Mouse (Mus musculus): ENCODE measurements around the gene Bicra.

Gene Bicra

DNA sequence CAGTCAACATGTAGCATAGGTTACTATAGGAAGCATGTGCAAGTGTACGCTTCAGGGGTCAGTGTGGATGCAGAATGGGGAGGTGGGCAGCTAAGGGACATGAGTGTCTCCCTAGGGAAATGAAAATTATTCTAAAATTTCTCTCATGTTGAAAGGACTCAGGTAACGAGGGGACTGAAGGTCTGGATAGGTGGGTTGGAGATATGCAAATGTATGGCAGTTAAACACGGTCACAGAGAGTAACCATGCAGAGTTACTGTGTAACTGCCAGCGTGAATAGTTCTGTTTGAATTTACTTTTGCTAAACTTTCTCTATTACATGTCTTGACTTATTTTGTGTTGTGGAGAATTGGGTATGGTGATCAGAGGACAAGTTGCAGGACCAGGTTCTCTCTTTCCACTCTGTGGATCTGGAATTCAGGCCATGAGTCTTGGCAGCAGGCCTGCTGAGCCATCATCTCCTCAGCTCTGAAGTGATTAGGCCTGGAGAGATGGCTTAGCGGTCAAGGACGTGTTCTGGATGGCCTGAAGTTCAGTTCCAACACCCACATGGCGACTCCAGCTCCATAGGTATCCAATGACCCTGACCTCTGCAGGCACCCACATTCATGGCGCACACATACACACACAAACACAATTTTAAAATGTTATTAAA lies 33.1 kb downstream of the Bicra start:
- no peak for DNase-seq (ENCODE audit: low read depth, low spot score)

DNA sequence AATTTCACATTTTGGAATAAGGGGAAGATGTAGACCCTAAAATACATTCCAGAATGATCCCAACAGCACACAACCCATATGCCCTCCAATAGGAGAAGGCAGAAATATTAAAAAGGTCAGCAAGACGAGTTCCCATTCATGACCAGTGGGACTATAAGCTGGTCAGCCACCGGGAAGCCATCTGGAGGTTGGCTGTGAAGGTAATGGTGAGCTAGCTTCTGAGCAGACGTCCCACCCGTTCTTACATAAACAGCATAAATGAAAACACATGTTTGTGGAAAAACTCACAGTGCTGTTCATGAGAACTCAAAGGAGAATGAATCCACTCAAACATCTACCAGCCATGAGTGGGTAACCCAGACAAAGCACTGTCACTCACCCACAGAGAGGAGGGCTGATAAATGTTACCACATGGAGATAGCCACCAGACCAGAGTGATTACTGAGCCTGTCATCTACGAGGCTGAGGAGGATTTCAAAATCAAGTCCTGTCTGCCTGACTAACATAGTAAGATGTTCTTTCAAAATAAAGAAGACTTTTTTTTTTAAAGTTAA lies 33.9 kb downstream of the Bicra start:
- no peak for DNase-seq (ENCODE audit: low read depth, low spot score)

DNA sequence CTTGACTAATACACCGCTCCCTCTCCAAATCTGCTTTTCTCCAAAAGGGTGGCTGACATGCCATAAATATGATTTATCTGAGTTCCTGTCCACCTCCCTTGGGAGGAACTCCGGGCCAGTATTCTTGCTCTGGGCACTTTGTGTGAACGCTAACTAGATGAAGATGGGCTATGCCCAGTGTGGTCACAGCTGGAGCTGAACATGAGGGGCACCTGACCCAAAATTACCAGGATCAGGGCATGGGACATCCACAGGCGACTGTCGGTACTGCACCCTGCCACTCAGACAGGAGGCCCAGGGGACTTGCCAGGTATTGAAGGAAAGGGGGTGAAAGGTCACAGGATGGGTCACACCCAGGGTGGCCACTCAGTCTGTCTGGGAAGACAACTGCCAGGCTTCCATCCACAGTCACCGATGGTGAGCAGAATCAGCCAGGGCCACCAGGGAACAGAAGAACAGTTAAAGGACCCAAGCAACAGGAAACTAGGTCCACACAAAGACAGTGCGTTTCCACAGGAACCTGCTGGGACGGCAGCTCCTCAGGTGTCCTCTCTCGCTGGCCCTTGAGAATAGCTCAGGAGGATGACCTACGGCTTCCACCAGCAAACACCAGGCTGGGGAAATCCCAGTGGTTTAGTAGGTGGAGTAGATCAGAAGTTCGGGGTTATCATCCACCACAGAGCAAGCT lies 35.0 kb downstream of the Bicra start:
- no peak for DNase-seq (ENCODE audit: low read depth, low spot score)

DNA sequence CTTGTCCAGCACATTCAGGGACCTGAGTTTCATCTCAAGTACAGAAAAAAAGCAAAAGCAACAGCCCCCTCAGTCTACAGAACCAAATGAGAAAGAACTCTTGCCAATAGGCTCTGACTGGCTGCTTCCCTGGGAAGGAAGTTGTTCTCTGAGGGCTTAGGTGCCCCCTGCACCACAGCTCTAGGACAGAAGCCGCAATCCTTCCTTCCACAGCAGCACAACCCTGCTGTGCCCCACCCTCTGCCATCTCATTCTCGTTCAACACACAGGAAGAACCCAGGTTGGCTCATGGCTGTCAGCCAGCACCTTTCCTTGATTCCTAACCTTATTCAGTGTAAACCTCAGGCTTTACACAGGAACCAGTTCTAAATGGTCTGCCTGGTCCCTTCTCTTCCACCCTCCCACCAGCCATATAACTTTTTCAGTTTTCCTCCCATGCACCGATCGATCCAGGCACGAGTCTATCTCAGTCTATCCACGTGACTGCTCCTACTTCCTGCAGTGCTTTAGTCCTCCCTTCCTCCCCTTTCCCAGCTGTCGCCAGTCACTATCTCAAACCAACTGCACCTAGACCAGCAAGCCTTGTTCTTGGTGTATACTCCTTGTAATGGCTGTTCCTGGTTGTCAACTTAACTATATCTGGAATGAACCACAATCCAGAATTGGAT lies 36.2 kb downstream of the Bicra start:
- no peak for DNase-seq (ENCODE audit: low read depth, low spot score)

DNA sequence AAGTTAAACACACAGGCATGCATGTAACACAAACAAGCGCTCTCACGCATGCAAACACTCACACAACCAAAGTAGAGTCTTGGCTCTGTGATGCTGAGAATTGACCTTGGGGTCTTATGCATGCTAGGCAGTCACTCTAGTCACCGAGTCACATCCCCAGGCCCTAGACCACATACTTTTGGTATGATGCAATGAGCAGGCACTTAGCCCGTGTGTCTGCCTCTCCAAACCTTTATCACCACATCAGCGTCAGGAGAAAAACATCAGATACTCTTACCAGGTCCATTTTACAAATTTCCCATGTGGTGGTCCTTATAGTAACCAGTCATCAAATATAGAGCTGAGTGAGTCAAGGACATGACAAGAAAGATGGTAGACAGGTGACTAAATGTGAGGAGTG lies 37.1 kb downstream of the Bicra start:
- DNase-seq (ENCODE audit: low read depth, low spot score), result no peak

DNA sequence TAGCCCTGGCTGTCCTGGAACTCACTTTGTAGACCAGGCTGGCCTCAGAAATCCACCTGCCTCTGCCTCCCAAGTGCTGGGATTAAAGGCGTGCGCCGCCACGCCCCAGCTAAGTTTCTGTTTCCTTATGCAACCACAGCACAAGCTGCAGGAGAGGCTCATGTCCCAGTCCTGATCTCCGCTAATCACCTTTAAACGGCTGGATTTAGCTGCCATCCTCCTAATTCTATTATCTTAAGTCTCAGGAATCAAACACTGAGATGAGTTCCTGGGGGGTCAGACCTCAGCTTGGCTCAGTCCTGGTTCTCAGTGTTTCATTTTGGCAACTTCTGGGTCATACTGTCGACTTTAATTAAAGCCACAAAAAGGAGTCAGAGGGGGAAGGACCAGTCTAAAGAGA lies 38.1 kb downstream of the Bicra start:
- no peak for DNase-seq (ENCODE audit: low read depth, low spot score)

DNA sequence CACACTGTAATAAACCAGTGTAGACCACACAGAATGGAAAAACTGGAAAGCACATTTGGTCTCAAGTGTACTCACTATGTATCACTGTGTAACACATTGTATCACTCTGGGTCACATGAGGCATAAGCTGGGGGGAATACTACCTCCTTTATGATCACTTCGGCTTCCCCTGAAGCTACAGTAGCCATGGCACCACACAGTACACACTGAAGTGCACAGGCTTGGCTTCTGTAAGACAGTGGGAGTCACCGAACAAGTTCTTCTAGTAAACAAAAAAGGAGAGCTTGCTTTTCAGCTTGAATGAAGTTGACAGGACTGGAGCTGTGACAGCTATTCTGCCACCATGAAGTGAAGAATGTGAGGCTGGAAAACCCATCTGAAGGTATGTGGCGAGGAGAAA lies 42.7 kb downstream of the Bicra start:
- DNase-seq (ENCODE audit: low read depth, low spot score), result no peak

DNA sequence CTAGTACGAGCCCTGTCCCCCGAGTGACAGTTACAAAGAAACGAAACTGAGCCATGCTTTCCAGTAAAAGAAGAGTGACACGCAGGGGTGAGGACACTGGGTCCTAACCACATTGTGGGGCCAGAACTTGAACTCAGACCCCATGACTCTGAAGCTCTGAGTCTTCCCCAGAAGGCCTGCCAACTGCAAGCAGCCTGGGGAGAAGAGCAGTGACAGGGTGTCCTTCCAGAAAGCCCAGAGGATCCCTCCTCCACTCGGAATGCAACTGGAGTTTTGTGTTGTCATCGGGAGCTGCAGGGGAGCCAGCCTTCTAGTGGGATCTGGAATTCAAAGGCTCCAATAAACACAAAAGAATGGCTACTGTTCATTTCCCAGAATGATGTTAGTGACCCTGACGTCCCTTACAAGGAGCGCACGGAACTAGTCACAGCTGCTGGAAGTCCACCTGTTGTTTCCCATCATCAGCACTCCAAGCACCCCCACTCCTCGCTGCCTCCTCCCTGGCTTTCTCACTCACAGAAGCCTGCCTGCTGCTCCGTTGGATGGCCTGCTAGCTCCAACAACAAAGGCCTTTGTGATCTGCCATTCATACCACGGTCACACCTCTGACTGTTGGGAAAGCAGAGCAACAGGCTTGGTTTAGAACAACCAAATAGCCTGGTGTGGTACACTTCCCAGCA lies 43.4 kb downstream of the Bicra start:
- no peak for DNase-seq (ENCODE audit: low read depth, low spot score)

DNA sequence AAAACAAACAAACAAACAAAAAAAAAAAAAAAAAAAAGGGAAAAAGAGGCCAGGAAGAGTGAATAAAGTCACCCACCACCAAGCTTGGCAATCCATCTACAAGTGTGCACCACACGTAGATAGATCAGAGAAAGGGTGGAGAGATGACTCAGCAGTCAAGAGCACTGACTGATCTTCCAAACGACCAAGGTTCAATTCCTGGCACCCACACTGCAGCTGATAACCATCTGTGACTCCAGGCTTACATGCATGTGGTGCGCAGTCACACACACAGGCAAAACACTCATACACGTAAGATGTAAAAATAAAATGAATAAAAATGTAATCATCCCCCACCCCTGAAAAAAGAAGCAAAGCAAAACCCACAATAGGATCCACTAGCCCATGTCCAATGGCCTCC lies 44.7 kb downstream of the Bicra start:
- no peak for DNase-seq (ENCODE audit: low read depth, low spot score)

DNA sequence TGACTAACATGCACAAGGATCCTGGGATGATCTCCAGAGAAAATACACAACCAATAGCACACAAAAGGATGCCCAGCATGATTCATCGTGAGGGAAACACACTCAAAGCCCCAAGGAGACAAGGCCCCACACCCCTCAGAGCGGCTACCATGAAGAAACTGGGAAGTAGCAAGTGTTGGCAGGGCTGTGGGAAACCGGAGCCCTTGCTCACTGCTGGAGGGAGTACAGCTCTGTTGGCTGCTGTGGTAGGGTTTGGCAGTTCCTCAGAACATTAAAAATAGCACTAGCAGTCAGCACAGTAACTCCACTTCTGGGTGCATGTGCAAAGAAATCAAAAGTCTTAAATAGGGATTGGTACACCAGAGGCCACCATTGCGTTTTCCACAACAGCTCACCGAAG lies 45.5 kb downstream of the Bicra start:
- peak; percentile 88 for DNase-seq (ENCODE audit: low read depth, low spot score)

DNA sequence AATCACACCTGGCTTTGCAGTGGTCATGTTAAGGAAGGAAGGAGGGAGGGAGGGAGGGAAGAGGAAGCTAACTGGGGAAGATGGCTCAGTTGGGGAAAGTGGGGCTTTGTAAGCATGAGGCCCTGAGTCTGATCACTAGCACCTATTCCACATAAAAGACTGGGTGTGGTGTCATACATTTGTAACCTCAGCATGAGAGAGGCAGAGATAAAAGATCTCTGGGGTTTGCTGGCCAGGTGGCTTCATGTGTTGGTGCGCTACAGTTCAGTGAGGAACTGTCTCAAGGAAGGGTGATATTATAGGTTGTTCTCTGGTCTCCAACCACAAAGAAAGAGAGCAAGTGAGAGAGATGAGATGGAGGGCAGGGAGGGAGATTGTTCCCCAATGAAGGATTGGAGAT lies 46.0 kb downstream of the Bicra start:
- no peak for DNase-seq (ENCODE audit: low read depth, low spot score)

DNA sequence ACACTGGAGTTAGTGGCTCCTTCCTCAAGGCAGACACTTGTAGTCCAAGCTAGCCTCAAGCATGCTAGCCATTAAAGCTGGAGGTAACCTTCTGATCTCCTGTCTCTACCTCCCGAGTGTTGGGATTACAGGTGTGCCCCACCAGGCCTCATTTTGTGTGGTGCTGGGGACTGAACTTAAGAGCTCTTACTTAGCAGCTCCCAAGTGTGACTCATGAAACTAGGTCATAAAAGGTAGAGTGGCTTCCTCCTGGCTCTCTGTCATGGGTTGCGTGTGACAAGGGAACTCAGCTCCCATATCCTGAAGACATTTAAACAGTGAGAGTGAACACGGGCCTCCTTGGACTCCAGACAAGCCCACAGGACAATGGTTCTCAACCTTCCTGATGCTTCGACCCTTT lies 53.9 kb downstream of the Bicra start:
- DNase-seq (ENCODE audit: low read depth, low spot score), result no peak

DNA sequence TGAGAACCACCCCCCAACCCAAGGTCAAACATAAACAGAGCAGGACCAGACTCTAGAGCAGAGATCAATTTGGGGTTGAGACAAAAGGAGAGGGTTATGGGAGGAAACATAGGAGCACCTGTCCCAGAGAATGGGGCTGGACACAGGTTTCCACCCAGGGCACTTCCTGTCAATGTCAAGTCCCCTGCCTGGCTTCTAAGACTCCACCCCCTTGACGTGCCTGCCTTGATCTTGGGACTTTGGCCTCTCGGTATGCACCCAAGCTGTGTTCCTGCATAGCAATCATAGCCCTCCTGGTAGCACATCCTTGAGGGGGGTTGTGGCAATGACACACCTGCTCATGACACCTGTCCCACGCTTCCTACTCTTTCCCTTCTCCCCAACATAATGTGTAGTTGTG lies 54.6 kb downstream of the Bicra start:
- DNase-seq (ENCODE audit: low read depth, low spot score), result no peak

DNA sequence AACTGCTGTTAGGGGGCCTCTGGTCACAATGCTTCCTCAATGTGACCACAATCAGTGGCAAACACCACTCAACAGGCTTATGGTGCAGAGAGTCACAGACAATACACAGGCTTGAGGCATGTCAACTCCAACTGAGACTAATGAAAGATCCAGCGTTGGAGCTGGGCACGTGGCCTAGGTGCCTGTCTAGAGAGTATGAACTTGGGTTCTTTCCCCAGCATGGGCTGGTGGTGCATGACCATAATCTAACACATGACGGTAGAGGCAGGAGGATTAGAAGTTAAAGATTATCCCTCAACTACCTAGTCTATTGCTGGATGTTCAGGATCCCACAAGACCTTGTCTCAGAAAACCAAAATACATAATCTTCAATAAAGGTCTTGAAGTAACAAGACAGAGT lies 56.0 kb downstream of the Bicra start:
- DNase-seq (ENCODE audit: low read depth, low spot score), result no peak

DNA sequence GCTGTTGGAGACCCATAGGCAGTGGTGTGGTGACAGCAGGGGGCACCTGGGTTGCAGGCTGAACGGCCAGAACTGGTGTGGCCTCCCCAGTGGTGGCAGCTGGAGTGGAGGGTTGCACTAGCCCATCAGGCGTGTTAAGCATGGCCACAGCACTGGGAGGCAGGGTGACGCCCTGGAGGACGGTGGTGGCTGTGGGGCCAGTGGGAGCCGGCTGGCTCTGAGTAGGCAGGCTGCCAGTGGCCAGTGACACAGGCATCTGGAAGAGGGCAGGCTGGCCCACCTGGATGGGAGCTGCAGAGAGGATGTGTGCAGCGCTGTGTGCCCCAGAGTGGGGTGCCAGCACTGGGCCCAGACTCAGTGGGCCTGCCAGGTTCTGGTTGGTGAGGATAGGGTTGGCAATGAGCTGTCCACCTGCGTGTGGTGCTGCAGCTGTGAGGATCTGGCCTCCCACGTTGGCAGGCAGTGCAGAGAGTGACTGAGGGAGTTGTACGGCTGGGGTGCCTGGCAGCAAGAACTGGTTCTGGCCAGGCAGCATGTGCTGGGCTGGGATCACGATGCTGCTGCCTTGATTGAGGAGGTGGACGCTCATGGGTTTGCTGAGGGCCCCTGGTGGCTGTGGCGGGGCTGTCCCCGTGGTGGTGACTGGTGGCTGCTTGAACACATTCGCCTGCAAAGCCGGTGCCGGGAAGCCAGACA lies 59.9 kb downstream of the Bicra start:
- DNase-seq (ENCODE audit: low read depth, low spot score), result no peak

DNA sequence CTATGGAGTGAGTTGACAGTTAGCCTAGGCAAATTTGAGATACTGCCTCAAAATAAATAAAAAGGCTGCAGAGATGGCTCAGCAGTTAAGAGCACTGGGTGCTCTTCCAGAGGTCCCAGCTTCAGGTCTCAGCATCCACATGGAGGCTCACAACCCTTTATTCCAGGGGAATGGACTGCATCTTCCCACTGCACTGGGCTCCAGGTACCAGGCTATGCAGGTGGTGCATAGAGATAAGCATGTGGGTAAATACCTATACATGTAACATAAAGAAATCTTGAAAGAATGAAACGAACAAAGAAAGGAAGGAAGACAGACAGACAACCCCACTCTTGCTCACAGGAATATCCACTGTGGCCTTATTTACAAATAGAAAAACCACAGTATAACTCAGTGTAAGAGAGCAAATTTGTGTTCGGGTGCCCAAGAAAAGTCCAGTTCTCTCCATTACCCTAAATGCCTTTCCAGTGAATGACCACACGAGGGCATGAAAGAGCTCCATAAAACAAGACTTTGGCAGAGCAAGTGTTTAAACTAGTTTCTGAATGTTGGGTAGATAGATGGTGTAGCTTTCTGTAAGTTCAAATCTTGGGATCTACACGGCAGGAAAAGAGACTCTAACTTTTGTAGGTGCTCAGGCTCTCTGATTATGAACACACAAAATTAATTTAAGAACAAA lies 64.9 kb downstream of the Bicra start:
- peak; percentile 41 for DNase-seq (ENCODE audit: low read depth, low spot score)

DNA sequence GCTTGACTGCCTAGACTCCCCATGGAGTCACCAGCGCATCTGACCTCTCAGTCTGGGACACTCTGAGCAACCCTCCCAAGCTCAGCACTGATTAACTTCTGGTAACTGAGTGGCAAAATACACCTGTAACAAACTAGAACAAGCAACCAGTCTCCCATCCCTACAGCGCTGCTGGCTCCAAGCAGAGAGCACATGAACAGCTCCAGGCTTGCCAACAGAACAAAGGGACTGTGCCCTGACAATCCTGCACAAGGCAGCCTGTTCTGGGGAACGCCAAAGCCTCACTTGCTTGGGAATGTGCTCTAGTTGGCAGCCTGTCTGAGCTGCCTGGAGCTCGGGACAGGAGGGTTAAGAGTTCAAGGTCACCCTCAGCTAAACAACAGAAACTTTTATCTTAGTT lies 66.2 kb downstream of the Bicra start:
- DNase-seq (ENCODE audit: low read depth, low spot score), result no peak

DNA sequence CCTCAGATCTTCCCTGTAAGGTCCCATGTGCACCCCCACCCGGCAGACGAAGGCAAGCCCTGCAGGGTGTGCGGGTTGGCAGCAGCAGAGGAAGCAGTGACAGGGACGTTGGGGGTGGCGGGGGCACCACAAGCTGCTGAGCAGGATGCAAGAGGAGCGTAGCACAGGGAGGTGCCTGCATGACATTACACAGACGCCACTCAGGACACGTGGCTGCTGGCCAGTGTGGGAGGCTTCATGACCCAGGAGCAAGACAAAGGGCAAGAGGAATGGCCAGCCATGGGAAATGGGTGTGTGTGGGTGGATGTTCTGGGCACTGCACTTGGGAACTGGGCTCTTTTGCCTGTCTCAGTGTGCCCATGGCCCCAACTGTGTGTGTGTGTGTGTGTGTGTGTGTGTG lies 67.5 kb downstream of the Bicra start:
- DNase-seq (ENCODE audit: low read depth, low spot score), result peak; percentile 48

DNA sequence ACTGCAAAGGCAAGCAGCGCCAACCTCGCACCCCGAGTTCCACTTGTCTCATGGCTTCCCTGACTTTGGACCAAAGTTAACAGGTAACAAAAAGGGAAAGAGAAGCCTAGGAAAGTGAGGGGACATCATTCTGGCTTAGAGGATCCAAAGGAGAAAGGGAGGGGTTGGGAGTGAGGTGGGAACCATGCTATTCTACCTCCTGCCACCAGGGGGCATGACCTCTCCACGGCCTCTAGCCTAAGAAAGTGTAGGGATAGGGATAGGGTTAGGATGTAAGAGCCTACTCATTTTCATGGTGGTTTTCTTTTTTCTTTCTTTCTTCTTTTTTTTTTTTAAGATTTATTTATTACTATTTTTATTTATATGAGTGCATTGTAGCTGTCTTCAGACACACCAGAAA lies 71.8 kb downstream of the Bicra start:
- DNase-seq (ENCODE audit: low read depth, low spot score), result no peak

DNA sequence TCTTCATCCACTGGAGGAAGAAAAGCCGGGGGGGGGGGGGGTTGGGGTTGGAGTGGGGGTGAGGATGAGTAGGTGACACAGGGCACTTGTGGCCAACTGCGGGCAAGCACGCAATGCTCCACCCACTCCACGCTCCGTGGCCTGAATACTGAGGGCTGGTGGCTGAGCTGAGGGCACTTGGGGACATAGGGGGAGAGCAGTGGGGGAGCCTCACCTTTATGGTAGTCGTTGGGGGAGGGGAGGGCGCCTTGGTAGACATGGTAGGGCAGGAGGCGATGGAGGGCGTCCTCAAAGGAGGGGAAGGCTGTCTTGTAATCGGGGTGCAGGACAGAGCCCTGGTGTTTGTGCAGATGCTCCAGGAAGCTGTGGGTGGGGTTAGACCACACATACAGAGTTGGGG lies 72.3 kb downstream of the Bicra start:
- no peak for DNase-seq (ENCODE audit: low read depth, low spot score)

DNA sequence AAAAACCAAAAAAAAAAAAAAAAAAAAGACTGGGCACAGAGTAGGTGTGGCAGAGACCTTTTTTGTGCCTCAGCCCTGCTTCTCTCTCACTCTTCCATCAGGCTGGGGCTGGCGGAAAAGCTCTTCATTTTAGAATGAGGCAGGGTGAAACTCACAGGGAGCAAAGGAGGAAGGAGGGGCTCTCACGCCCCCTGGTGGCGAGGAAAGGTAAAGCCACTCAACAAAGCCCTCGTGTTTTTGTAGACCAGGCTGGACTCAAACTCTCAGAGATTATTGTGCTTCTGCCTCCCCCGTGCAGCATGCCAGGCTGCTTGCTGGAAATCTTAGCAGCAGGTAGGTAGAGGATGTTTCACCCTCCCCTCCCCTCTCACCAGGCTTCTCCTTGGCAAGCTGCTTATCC lies 73.0 kb downstream of the Bicra start:
- DNase-seq (ENCODE audit: low read depth, low spot score), result no peak

Data from telencephalon, adult 2 months (tissue).